Mouse (Mus musculus) left cerebral cortex, postnatal 36 days (tissue): ENCODE measurements around the gene Dnaaf1. TPM values are rescaled to one million over a fixed set of nuclear protein-coding genes. Genes with fewer than 3 reads are reported as not detected.

Source experiments
- DNase-seq, 2 experiments: peaks; one replicate each; pipeline ENCODE4 v3.0.0; 2021 to 2022; ENCODE audit warnings: low spot score in 2 of 2, mixed read lengths in 1 of 2
- intact Hi-C: fragments of 180-260 bp; cut with DNase I; formaldehyde crosslinking; loops from one replicate; pipeline ENCODE4 v1.15.1; 2025
- total RNA-seq, 2 experiments: library from RNA; stranded (reverse); gene quantifications; 2 replicates each; pipeline ENCODE4 v1.2.3; 2021

Dnaaf1 gene
- total RNA-seq, 2 experiments from 2014 or later, result 0.10 to 0.18 TPM

DNA sequence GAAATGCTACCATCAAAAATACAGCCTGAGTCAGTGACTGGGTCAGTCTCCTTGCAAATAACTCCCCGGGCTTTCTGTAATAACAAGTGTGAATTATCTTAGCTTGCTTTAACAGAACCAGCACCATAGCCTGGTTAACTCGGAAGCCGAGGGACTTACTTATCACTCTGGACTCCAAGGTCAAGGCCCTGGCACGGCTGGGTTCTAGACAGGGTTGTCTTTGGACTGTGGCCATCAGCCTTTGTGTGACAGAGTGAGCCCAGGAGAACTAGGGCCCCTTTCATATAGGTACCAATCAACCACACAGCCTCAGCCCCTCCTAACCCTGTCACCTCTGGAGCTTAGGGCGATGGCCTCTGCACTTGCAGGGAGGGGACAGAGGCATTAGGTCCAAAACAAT, 66.0 kb downstream of the Dnaaf1 start:
- intact Hi-C loops, result no loop called here
- DNase-seq, result no peak

DNA sequence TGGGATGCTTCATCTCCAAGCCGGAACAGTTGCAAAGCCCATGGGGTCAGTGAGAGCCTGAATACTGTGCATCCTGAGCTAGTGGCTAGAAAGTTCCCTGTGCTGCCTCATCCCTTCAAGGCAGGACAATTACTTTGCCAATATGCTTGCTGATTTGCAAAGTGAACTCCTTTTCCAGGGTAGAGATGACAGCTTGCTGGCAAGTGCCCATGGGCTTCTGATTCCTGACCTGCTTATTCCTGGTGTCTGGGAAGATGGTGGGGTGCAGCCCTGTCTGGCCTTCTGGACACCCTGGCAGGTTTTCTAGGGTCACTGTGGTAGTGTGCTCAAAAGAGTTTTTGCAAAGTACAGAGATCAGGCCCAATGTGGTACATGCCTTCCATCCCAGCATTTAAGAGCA, 67.9 kb downstream of the Dnaaf1 start:
- no peak for DNase-seq

DNA sequence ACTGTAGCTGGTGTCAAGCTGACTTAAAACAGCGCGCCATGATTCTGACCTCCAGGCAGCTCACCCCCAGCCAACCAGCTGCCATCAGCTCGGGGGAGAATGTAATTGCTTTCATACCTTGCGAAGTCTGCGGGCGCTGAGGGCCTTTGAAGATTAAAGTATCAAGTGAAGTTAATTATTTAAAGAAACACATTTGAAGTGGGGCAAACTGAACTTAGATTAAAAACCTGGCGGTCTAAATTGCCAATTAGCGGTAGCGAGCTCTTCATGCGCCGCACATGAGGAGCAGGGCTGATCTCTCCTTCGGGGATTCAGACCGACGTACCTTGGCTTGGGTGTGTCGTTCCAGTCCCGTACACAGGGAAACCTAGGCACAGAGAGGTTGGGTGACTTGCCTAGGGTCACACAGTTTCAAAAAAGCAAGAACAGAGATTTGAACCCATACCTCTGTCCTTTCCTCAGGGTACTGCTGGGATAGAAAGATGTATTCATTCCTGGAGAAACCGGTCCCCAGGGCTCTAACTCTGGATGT, 69.5 kb downstream of the Dnaaf1 start:
- DNase-seq, result no peak
- intact Hi-C loops, result no loop called here

More for the DNA sequence above, 67.9 kb downstream of the Dnaaf1 start:
- intact Hi-C loops, result no loop called here

DNA sequence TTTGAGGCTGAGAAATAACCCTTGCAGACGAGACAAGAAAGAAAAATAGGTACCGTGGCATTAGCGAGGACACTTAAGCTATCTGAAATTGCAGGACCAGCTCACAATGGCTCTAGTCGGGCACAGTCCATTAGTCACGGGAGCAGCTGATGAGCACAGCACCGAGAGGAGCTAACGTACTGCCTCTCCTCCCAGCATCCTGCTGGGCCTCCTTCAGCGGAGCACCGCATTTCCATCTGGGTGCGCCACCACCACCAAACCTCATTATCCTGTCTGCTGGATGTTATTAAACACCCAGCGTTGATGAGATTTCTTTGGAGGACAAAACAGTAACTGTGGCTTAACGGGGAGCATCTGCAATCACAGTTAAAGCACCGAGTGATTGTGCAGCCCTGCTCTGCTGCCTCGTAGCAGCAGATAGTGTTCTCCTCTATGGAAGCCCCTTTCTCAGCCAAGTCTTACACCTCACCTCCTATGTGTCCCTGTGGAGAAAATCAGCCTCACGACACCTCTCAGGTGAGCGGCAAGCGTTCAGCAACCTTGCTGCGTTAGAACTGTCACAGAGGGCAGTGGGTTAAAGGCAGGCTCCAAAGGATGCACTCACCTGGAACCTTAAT, 70.1 kb downstream of the Dnaaf1 start:
- intact Hi-C loops, result no loop called here
- DNase-seq, result no peak

DNA sequence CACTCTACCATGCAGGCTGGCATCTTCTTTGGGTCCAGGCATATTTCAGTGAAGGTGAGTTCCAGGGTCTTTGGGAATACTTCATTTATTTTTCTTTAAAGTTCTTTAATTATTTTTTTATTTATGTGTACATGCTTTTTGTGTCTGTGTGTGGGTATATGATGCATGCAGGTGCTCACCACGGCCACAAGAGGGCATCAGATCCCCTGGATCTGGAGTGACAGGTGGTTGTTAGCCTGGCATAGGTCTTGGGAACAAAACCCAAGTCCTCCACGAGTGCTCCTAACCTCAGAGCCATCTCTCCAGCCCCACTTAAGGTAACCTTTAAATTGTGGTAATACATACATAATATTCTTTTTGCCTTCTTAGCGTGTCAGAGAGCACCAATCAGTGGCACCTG, 71.2 kb downstream of the Dnaaf1 start:
- intact Hi-C loops, result no loop called here
- DNase-seq, result no peak

DNA sequence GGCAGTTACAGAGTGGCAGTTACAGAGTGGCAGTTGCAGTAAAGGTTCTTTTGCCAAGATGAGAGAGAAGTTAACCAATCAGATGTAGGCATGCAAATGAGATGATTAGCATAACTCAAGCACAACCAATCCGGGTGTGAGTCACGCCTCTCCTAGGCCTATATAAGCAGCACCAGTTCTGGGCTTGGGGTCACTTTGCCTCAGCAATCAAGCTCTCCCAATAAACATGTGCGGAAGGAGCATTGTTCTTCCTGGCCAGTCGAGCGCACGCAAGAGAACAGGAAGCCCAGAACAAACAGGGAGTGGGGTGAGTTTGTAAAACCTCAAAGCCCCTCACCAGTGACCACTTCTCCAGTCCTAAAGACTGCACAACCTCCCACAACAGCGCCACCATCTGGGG, 71.8 kb downstream of the Dnaaf1 start:
- DNase-seq, result no peak
- intact Hi-C loops, result no loop called here

Other genes starting within 250 kb of the Dnaaf1 start
- 100 to 1,000 TPM; 345 to 377 TPM for gene Hsbp1, start 230.7 kb upstream of the Dnaaf1 start, total RNA-seq
- 10 to 100 TPM; 29.4 to 33.8 TPM for gene Mlycd, start 180.4 kb upstream of the Dnaaf1 start, total RNA-seq
- under 1 TPM; 0.34 to 0.81 TPM for gene Osgin1, start 141.1 kb upstream of the Dnaaf1 start, total RNA-seq
- 10 to 100 TPM; 60.4 to 67.1 TPM for gene Necab2, start 128.5 kb upstream of the Dnaaf1 start, total RNA-seq
- under 1 TPM; 0.29 to 0.81 TPM for gene Slc38a8, start 73.5 kb upstream of the Dnaaf1 start, total RNA-seq
- gene Mbtps1, start 16.5 kb upstream of the Dnaaf1 start, total RNA-seq, result 10 to 100 TPM; 65.4 to 74.4 TPM
- 10 to 100 TPM; 43.2 to 43.6 TPM for gene Hsdl1, start 52 bp upstream of the Dnaaf1 start, total RNA-seq
- gene Taf1c, start 30.0 kb downstream of the Dnaaf1 start, total RNA-seq, result 10 to 100 TPM; 10.1 to 10.3 TPM
- gene Adad2, start 37.5 kb downstream of the Dnaaf1 start, total RNA-seq, result under 1 TPM in 1 of 2 experiments, not detected in 1; 0.15 TPM
- gene Kcng4, start 60.4 kb downstream of the Dnaaf1 start, total RNA-seq, result 1 to 10 TPM; 3.1 to 3.7 TPM
- gene Wfdc1, start 91.1 kb downstream of the Dnaaf1 start, total RNA-seq, result 10 to 100 TPM in 1 of 2 experiments, 1 to 10 TPM in 1; 7.3 to 10.7 TPM
- 1 to 10 TPM; 2.0 to 2.6 TPM for gene Atp2c2, start 124.8 kb downstream of the Dnaaf1 start, total RNA-seq
- gene Tldc1, start 203.2 kb downstream of the Dnaaf1 start, total RNA-seq, result 10 to 100 TPM; 14.3 to 14.5 TPM